Mouse (Mus musculus) megakaryocyte, embryonic 14.5 days (primary cell): ENCODE measurements around the gene Atg7.

Experiments
- FLI1 ChIP-seq: IDR thresholded peaks from 2 replicates; pipeline ENCODE4 v1.6.1; 2012; ENCODE audit warnings: low read length, inconsistent platforms, mixed read lengths
- GATA1 ChIP-seq: IDR thresholded peaks from 3 replicates; pipeline ENCODE4 v1.6.1; 2012; ENCODE audit warnings: mixed read lengths, low read length, inconsistent platforms, borderline replicate concordance

DNA sequence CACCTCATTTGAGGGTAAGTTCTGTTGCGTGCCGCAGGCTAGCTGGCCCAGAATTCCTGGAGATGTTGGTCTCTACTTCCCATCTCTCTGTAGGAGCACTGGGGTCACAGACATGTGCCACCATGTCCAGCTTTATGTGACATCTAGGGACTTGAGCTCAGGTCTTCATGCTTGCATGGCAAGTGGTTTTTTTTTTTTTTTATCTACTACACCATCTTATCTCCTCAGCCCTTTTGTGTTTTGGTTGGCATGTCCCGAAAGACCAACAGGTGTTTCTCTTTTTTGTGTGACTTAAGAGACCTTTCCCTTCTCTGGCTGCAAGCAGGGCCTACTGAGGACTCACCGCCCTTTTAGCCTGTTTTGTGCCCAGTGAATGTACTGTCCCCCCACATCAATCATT is 213.6 kb downstream of the Atg7 start:
- TF ChIP-seq GATA1 (no peak), FLI1 (no peak)
